ENCODE assay signal across 16 mouse cellular contexts in the genomic region with DNA sequence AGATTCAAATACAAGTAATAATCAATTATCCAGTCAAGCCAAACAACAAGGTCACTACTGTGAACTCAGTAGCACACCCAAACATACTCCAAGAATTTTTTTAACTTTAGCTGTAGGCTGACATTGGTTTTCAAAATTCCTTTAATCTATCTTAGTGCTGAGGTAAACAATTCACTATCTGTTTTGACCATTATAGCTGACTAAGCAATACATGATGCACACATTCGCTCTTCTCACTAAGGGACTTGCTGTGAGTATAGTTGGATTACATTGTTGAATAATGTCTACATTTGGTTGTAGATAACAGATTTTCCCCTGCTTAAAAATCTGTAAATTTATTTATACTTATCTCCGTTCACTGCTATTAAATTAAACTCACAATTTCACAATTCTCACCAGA.
"Had no signal": no experiment of that assay in that cellular context is flagged by ENCODE, and none has a peak within 500 bp of the region (broad histone marks: within the 10 kb centered on the region; RNA-seq: fewer than 3 reads in every experiment).

No protein-coding gene starts in this region.

- H3K36me3 ChIP-seq: neural tube, embryonic 13.5 days; neural tube, embryonic 15.5 days; stomach, embryonic 15.5 days had no signal

- H3K4me1 ChIP-seq: neural tube, embryonic 13.5 days; neural tube, embryonic 15.5 days; stomach, embryonic 15.5 days had no signal

- H3K4me2 ChIP-seq: neural tube, embryonic 13.5 days; neural tube, embryonic 15.5 days; stomach, embryonic 15.5 days had no signal

- H3K4me3 ChIP-seq: neural tube, embryonic 13.5 days; neural tube, embryonic 15.5 days; stomach, embryonic 15.5 days had no signal

- H3K9ac ChIP-seq: neural tube, embryonic 13.5 days; neural tube, embryonic 15.5 days; stomach, embryonic 15.5 days had no signal

- H3K27ac ChIP-seq: neural tube, embryonic 13.5 days; neural tube, embryonic 15.5 days; stomach, embryonic 15.5 days; stomach, postnatal 0 days had no signal

- H3K27me3 ChIP-seq: neural tube, embryonic 13.5 days; neural tube, embryonic 15.5 days; stomach, embryonic 15.5 days had no signal

- DNase-seq: retina, postnatal 1 day; right cerebral cortex, adult 18-20 months; right cerebral cortex, postnatal 14 days; right cerebral cortex, postnatal 25 days; right cerebral cortex, postnatal 4 days; spleen, adult 18-20 months; thymus, adult 18-20 months; thymus, adult 2 months; thymus, postnatal 14 days; thymus, postnatal 25 days; thymus, postnatal 36 days; thymus, postnatal 4 days had no signal

- H3K9me3 ChIP-seq: neural tube, embryonic 13.5 days; neural tube, embryonic 15.5 days; stomach, embryonic 15.5 days had no signal
